In genomic region chr2:9985979-9986447, GRCm38 (mm10) we compare ENCODE assay signal across 9 mouse cellular contexts.
DNase-seq lines count a peak whose midpoint lies in the region; ATAC-seq lines count a peak whose summit lies in the region.
"Had no signal": no experiment of that assay in that cellular context is flagged by ENCODE, and none has a peak within 500 bp of the region (broad histone marks: within the 10 kb centered on the region; RNA-seq: fewer than 3 reads in every experiment).

No protein-coding gene starts in this region.

- peak overlapping the region; percentile 45 for H3K4me2 ChIP-seq in heart, embryonic 13.5 days
- H3K4me2 ChIP-seq in hindbrain, embryonic 11.5 days (replicated peaks; ENCODE audit: low read depth, low read length), result no peak overlapping the region
- 0 out of 2 replicates have a peak overlapping the region, but pooled peaks have one; percentile 3 for H3K4me2 ChIP-seq in midbrain, embryonic 16.5 days (ENCODE audit: low read length)
- H3K4me2 ChIP-seq: lung, embryonic 14.5 days had no signal

- H3K4me3 ChIP-seq in heart, embryonic 13.5 days, result no peak overlapping the region
- no peak overlapping the region for H3K4me3 ChIP-seq in hindbrain, embryonic 11.5 days (ENCODE audit: low read depth, low read length)
- H3K4me3 ChIP-seq in midbrain, embryonic 16.5 days (ENCODE audit: low read depth, low read length), result no peak overlapping the region

- no peak overlapping the region for H3K27ac ChIP-seq in heart, embryonic 13.5 days (replicated peaks)
- no peak overlapping the region for H3K27ac ChIP-seq in hindbrain, embryonic 11.5 days (ENCODE audit: low read depth, low read length)
- H3K27ac ChIP-seq in midbrain, embryonic 16.5 days (ENCODE audit: low read length), result no peak overlapping the region

- H3K4me1 ChIP-seq in heart, embryonic 13.5 days, result peaks cover 12% of the 10 kb centered on the region
- no peaks in the 10 kb centered on the region for H3K4me1 ChIP-seq in hindbrain, embryonic 11.5 days (replicated peaks; ENCODE audit: control insufficient read depth, insufficient read depth, low read length)
- peaks cover 8% of the 10 kb centered on the region; the same call in 1 of the 2 replicates for H3K4me1 ChIP-seq in midbrain, embryonic 16.5 days (ENCODE audit: control insufficient read depth, insufficient read depth, low read length)

- H3K9me3 ChIP-seq in heart, embryonic 13.5 days, result no peaks in the 10 kb centered on the region
- H3K9me3 ChIP-seq in hindbrain, embryonic 11.5 days (ENCODE audit: control insufficient read depth, low read length), result no peaks in the 10 kb centered on the region
- no peaks in the 10 kb centered on the region for H3K9me3 ChIP-seq in midbrain, embryonic 16.5 days (replicated peaks; ENCODE audit: control insufficient read depth, low read length, poor library complexity, severe bottlenecking)

- peak overlapping the region; percentile 59 for H3K9ac ChIP-seq in heart, embryonic 13.5 days
- no peak overlapping the region for H3K9ac ChIP-seq in hindbrain, embryonic 11.5 days (ENCODE audit: low read depth, low read length)
- peak overlapping the region; percentile 31; the same call in 1 of the 2 replicates for H3K9ac ChIP-seq in midbrain, embryonic 16.5 days (ENCODE audit: low read depth, low read length)
- H3K9ac ChIP-seq: lung, embryonic 14.5 days had no signal

- 5% methylated on average over 6 of the region's 6 CpGs for WGBS in heart, embryonic 13.5 days
- WGBS in hindbrain, embryonic 11.5 days, result 5% methylated on average over 6 of the region's 6 CpGs
- 1% methylated on average over 6 of the region's 6 CpGs for WGBS in midbrain, embryonic 16.5 days

- no peaks in the 10 kb centered on the region for H3K27me3 ChIP-seq in heart, embryonic 13.5 days (replicated peaks)
- H3K27me3 ChIP-seq in hindbrain, embryonic 11.5 days (ENCODE audit: control insufficient read depth, insufficient read depth, low read length), result no peaks in the 10 kb centered on the region
- H3K27me3 ChIP-seq in midbrain, embryonic 16.5 days (ENCODE audit: control insufficient read depth, insufficient read depth, low read depth, low read length), result no peaks in the 10 kb centered on the region

- no peaks in the 10 kb centered on the region for H3K36me3 ChIP-seq in heart, embryonic 13.5 days
- no peaks in the 10 kb centered on the region for H3K36me3 ChIP-seq in hindbrain, embryonic 11.5 days (ENCODE audit: control insufficient read depth, insufficient read depth, low read length)
- no peaks in the 10 kb centered on the region for H3K36me3 ChIP-seq in midbrain, embryonic 16.5 days (ENCODE audit: control insufficient read depth, insufficient read depth, low read length)

- ATAC-seq in heart, embryonic 13.5 days (ENCODE audit: extremely low read depth, insufficient number of reproducible peaks, low FRiP score, low TSS enrichment), result no peak
- ATAC-seq in hindbrain, embryonic 11.5 days (ENCODE audit: low FRiP score), result peak; percentile 75
- peak; percentile 52; the same call in 1 of the 2 replicates for ATAC-seq in midbrain, embryonic 16.5 days

- DNase-seq in heart, adult 9 months (ENCODE audit: low spot score in 2 of 2), result no peak
- DNase-seq in WW6 (ENCODE audit: low read depth, low spot score), result peak; percentile 14
- peak; percentile 25 for DNase-seq in hindbrain, embryonic 11.5 days (ENCODE audit: low spot score)
- DNase-seq in right cerebral cortex, postnatal 4 days, result no peak
- no peak for DNase-seq in frontal cortex, postnatal 10 days (ENCODE audit: low spot score in 2 of 2)
- DNase-seq in Muller cell, postnatal 12 days (ENCODE audit: inconsistent ontology term), result no peak
- DNase-seq: lung, embryonic 14.5 days had no signal

Comparison
In these comparisons a context has a peak if more than half of its experiments do, and no peak if none do; other contexts are left out.
1. DNase-seq: peak in WW6 (single experiment) and hindbrain, embryonic 11.5 days (single experiment); none in heart, adult 9 months (0 of 2), right cerebral cortex, postnatal 4 days (single experiment), frontal cortex, postnatal 10 days (0 of 2) and Muller cell, postnatal 12 days (single experiment).